Mouse (Mus musculus) lung, adult 2 months (tissue): ENCODE data around the gene Tmem88b. TPM values are rescaled to one million over a fixed set of nuclear protein-coding genes. Genes with fewer than 3 reads are reported as not detected.

Experiments
- DNase-seq: peaks from one replicate; pipeline ENCODE4 v3.0.0; 2022
- H3K4me1 ChIP-seq: fragments of 200-500 bp; 2 replicates; pipeline ENCODE4 v1.6.1; 2011; ENCODE audit warnings: low read length; ENCODE audit not compliant: control insufficient read depth, insufficient read depth
- H3K4me3 ChIP-seq: fragments of 200-500 bp; replicated peaks from 2 replicates; pipeline ENCODE3; 2011; ENCODE audit warnings: low read depth, mild to moderate bottlenecking, control low read depth, low read length; ENCODE audit errors: extremely low read depth
- CTCF ChIP-seq: fragments of 200-500 bp; IDR thresholded peaks from 2 replicates; pipeline ENCODE4 v1.5.1; 2011; ENCODE audit warnings: mild to moderate bottlenecking, low read length, control low read depth; ENCODE audit not compliant: insufficient read depth
- POLR2A ChIP-seq: fragments of 200-500 bp; IDR thresholded peaks from 2 replicates; pipeline ENCODE4 v1.6.1; 2011; ENCODE audit warnings: low read depth, mild to moderate bottlenecking, control low read depth, low read length, borderline replicate concordance; ENCODE audit errors: extremely low read depth
- WGBS: fragments of 180-500 bp; shearing (Covaris S2); methylation state at CpG from one replicate; pipeline ENCODE4 v1.1.7; 2018; 5-methylcytosine and 5-hydroxymethylcytosine counted together
- polyA plus RNA-seq: library from polyadenylated mRNA; depleted of rRNA; stranded (reverse); fragments of >200 nt; gene quantifications from 2 replicates; pipeline ENCODE4 v1.2.3, GENCODE M21; 2012; rRNA removed

The Tmem88b gene
- polyA plus RNA-seq, result 0.38 and 0.52 TPM in 2 replicates

DNA sequence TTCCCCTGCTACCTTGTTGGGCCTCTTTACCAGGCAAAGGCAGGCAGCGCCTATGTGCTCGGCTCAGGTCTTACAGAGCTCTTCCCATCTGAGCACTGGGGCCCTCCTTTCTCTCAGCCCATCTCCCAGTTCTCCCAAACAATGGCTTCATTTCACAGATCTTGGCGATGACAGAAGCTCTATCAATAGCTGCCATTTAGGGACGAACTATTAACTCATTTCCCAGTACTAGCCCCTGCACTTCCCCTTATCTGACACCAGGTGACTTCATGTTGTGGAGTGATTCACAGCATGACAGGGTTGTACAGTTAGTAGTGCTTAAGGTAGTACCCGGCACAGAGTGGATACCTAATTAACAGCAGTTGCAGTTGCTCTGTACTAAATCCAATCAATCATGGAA lies at the start of gene Tmem88b:
TSS of gene Tmem88b (minus strand) at position 56 of the 400 bp plus-strand sequence.
- WGBS, result 67% methylated on average over 5 of the region's 5 CpGs
- Histone ChIP-seq H3K4me1 (no peaks in the 10 kb centered on the region), H3K4me3 (no peak within 1 kb of the TSS)
- TF ChIP-seq CTCF, result no peak
- TF ChIP-seq POLR2A, result no peak
- no peak for DNase-seq

GRCm38 (mm10) chr4:155833836-155834235 lies 48.2 kb upstream of the Tmem88b start:
- TF ChIP-seq CTCF (peak; percentile 76), POLR2A (no peak)
- Histone ChIP-seq H3K4me1 (peaks cover 22% of the 10 kb centered on the region), H3K4me3 (no peak overlapping the region)
- peak; percentile 78 for DNase-seq
- WGBS, result 19% methylated on average over 2 of the region's 2 CpGs

- DNase-seq, result no peak
- 78% methylated on average over 4 of the region's 4 CpGs for WGBS
- TF ChIP-seq POLR2A, result no peak
- TF ChIP-seq CTCF, result no peak
- Histone ChIP-seq H3K4me1 (peaks cover 22% of the 10 kb centered on the region), H3K4me3 (no peak overlapping the region)
These were observed 47.6 kb upstream of the Tmem88b start for GRCm38 (mm10) chr4:155833234-155833633.

DNA sequence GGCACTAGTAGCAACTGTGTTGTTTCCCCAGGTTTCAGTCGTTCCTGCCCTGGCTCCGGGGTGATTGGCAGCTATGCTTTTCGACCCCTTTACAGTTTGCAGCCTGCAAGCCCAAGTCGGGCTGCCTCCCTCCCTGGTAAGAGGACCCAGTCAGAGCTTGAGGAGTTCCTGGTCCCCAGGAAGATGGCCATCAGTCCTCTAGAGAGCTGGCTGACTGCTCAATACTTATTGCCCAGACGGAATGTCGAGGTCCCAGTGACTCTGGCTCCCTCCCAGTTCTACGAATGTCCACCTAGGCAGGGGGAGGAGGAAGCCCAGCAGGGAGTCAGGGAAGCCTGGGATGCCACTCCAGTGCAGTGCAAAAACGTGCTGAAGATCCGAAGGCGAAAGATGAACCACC lies 46.6 kb upstream of the Tmem88b start:
- Histone ChIP-seq H3K4me1 (peaks cover 15% of the 10 kb centered on the region), H3K4me3 (peak overlapping the region; percentile 93)
- no peak for TF ChIP-seq CTCF
- no peak for TF ChIP-seq POLR2A
- DNase-seq, result no peak
- WGBS, result 46% methylated on average over 10 of the region's 10 CpGs

DNA sequence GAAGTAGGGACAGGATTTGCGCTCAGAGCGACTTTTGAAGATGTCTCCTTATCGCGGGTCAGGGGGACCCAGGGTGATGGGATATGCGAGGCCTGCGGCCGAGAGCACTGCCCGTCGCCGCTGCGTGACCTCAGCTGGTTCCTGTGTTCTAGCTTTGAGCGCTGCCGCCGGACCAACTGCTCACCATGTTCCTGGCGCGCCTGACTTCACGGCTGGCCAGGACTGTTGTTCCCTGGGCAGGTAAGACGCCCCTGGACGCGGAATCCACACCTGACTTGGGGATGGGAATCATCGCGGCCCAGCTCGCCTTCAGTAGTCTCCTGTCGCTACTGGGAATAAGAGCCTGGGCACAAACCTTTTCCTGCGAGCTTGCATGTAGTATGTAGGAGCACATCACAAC lies 46.2 kb upstream of the Tmem88b start:
- TF ChIP-seq CTCF, result no peak
- TF ChIP-seq POLR2A, result no peak
- WGBS, result under 1% methylated on average over 25 of the region's 25 CpGs
- no peak for DNase-seq
- Histone ChIP-seq H3K4me3 (peak overlapping the region; percentile 93), H3K4me1 (peaks cover 15% of the 10 kb centered on the region)

- peak; percentile 92 for DNase-seq
- TF ChIP-seq POLR2A (peak; percentile 77; the same call in 1 of the 2 replicates), CTCF (peak; percentile 78)
- WGBS, result under 1% methylated on average over 49 of the region's 49 CpGs
- peaks cover 15% of the 10 kb centered on the region for H3K4me1 ChIP-seq
- H3K4me3 ChIP-seq, result peak within 1 kb of the TSS; percentile 93
These were observed 45.6 kb upstream of the Tmem88b start, which contains the start of gene Aurkaip1 for GRCm38 (mm10) chr4:155831205-155831766. Aurkaip1 (plus strand) TSS chr4:155831272.

DNA sequence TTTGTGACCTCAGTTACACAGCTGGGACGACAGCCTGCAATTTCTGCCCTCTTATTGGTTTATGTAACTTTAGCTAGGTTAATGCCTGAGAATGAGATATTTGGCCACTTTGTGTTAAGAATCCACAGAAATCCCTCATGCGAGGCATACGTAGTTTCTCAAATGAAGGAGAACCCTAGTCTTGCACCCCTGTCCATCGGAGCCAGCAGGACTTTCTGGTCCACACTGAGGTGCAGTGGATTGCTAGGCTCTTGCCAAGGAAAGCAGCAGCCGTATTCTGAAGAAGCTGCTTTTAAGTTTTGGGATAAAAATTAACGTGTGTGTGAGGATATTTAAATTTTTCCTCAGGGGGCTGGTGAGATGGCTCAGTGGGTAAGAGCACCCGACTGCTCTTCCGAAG lies 44.9 kb upstream of the Tmem88b start:
- H3K4me1 ChIP-seq, result peaks cover 15% of the 10 kb centered on the region
- DNase-seq, result no peak
- 43% methylated on average over 8 of the region's 8 CpGs for WGBS
- H3K4me3 ChIP-seq, result no peak overlapping the region
- TF ChIP-seq POLR2A (no peak), CTCF (no peak)

DNA sequence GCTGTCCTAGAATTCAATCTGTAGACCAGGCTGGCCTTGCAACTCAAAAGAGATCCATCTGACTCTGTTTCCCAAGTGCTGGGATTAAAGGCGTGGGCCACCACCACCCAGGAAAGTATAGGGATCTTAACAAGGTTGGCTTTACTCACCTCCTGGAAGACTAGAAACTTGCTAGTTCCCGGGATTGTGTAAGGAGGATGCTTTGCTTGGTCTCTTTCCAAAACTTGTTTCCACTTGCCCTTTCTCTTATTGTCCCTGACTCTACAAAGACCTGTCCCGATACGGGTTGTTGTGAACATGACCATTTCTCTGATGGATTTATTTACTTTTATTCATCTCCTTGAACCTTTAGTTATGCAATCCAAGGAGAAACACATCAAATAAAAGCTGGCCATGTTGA lies 44.2 kb upstream of the Tmem88b start:
- Histone ChIP-seq H3K4me3 (no peak overlapping the region), H3K4me1 (peaks cover 15% of the 10 kb centered on the region)
- TF ChIP-seq CTCF (no peak), POLR2A (no peak)
- no peak for DNase-seq
- WGBS, result 87% methylated on average over 4 of the region's 4 CpGs

DNA sequence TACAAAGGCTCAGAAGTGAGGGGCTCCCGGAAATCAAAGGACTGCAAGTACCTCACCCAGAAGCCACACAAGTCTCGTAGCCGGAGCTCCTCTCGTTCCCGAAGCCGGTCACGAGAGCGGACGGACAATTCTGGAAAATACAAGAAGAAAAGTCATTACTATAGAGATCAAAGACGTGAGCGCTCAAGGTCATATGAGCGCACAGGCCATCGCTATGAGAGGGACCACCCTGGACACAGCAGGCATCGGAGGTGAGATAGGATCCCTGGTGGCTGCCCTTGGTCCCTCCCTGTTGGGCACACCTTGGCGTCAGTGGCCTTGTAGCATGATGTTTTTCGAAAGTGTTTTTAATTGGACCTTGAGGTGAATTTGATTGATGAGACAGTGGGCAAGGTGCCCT lies 37.8 kb upstream of the Tmem88b start:
- TF ChIP-seq CTCF (no peak), POLR2A (no peak)
- WGBS, result 91% methylated on average over 16 of the region's 16 CpGs
- DNase-seq, result no peak
- H3K4me3 ChIP-seq, result no peak overlapping the region
- no peaks in the 10 kb centered on the region for H3K4me1 ChIP-seq

GRCm38 (mm10) chr4:155821025-155821424 lies 35.4 kb upstream of the Tmem88b start:
- DNase-seq, result no peak
- TF ChIP-seq POLR2A (no peak), CTCF (no peak)
- no peaks in the 10 kb centered on the region for H3K4me1 ChIP-seq
- H3K4me3 ChIP-seq, result no peak overlapping the region
- WGBS, result 69% methylated on average over 7 of the region's 7 CpGs
